Mouse (Mus musculus): ENCODE results near the gene Gm20449.
A peak's percentile ranks its signal among the peaks of the same experiment; 100 is the strongest.
"Not testable (repeated sequence)": the region's sequence is repeated elsewhere in the genome, so short reads cannot be mapped to it uniquely, and the experiment has no call there.

Gm20449 gene

GRCm38 (mm10) chr7:41499389-41500049 lies at the start of gene Gm20449, which contains the start of gene AW146154:
TSS of gene Gm20449 (minus strand) at chr7:41499417.
TSS of gene AW146154 (minus strand) at chr7:41499890.
- peak; percentile 93 to 97 for DNase-seq (ENCODE audit: low spot score in 2 of 2)

- no peak for DNase-seq (ENCODE audit: low spot score in 2 of 2)
These were observed 13.5 kb upstream of the Gm20449 start for GRCm38 (mm10) chr7:41512672-41513071.

GRCm38 (mm10) chr7:41512207-41512606 lies 13.0 kb upstream of the Gm20449 start:
- no peak for DNase-seq (ENCODE audit: low spot score in 2 of 2)

- no peak for DNase-seq (ENCODE audit: low spot score in 2 of 2)
These were observed 3.2 kb upstream of the Gm20449 start for GRCm38 (mm10) chr7:41502402-41502801.

- DNase-seq (ENCODE audit: low spot score in 2 of 2), result peak; percentile 59 to 65
These were observed 1.1 kb upstream of the Gm20449 start for GRCm38 (mm10) chr7:41500151-41500934.

GRCm38 (mm10) chr7:41499018-41499388 lies 214 bp downstream of the Gm20449 start:
- DNase-seq (ENCODE audit: low spot score in 2 of 2), result not testable (repeated sequence)

- not testable (repeated sequence) for DNase-seq (ENCODE audit: low spot score in 2 of 2)
These were observed 753 bp downstream of the Gm20449 start for GRCm38 (mm10) chr7:41498464-41498863.

GRCm38 (mm10) chr7:41497871-41498270 lies 1.3 kb downstream of the Gm20449 start:
- no peak for DNase-seq (ENCODE audit: low spot score in 2 of 2)

- DNase-seq (ENCODE audit: low spot score in 2 of 2), result no peak
These were observed 47.4 kb downstream of the Gm20449 start for GRCm38 (mm10) chr7:41451864-41452263.

- not testable (repeated sequence) for DNase-seq (ENCODE audit: low spot score in 2 of 2)
These were observed 50.6 kb downstream of the Gm20449 start, which contains the start of gene Vmn2r57 for GRCm38 (mm10) chr7:41448596-41448995. TSS of gene Vmn2r57 (minus strand) at chr7:41448696.

- no peak for DNase-seq (ENCODE audit: low spot score in 2 of 2)
These were observed 105.1 kb downstream of the Gm20449 start for GRCm38 (mm10) chr7:41394130-41394529.

GRCm38 (mm10) chr7:41393048-41393971 lies 105.9 kb downstream of the Gm20449 start, which contains the start of gene AI987944:
TSS of gene AI987944 (minus strand) at chr7:41393379.
- DNase-seq (ENCODE audit: low spot score in 2 of 2), result peak; percentile 74 to 76

All from thymus, postnatal 10 days (tissue).